In the genomic region with DNA sequence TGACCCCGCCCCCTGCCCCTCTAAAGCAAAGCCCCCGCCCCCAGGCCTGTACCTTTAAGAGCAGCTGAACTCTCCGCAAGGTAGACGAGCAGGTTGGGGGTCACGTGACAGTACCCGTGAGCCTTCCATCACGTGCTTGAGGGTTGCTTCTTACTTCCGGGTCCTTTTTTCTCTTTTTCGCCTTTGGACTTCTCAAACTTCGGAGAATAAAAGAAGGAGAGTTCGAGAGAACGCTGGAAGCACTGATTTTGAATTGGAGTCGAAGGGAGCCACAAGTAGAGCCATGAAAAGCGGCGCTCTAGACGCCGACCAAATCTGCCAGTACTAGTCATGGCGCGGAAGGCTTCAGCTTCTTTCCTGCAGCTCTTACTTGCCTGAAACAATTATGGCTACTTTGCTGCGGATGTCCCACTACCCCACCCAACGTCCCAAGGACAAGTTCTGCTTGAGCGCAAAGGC, we compare ENCODE assay signal across 8 mouse cellular contexts. TPM values are rescaled to one million over a fixed set of nuclear protein-coding genes. Genes with fewer than 3 reads are reported as not detected.
DNase-seq lines count a peak whose midpoint lies in the region; ATAC-seq lines count a peak whose summit lies in the region.

No protein-coding gene starts in this region.

- H3K27ac ChIP-seq in embryonic facial prominence, embryonic 12.5 days = peak overlapping the region; percentile 76
- peak overlapping the region; percentile 92 for H3K27ac ChIP-seq in limb, embryonic 10.5 days
- peak overlapping the region; percentile 70 for H3K27ac ChIP-seq in midbrain, embryonic 12.5 days (replicated peaks)

- H3K4me1 ChIP-seq in embryonic facial prominence, embryonic 12.5 days = 0 out of 2 replicates have a peak, but pooled peaks cover 10% of the 10 kb centered on the region
- peaks cover 24% of the 10 kb centered on the region for H3K4me1 ChIP-seq in limb, embryonic 10.5 days
- peaks cover 18% of the 10 kb centered on the region for H3K4me1 ChIP-seq in midbrain, embryonic 12.5 days

- peak; percentile 80 for ATAC-seq in embryonic facial prominence, embryonic 12.5 days (ENCODE audit: insufficient number of reproducible peaks, insufficient read depth, low FRiP score, low TSS enrichment)
- ATAC-seq in midbrain, embryonic 12.5 days (ENCODE audit: low FRiP score, low read depth) = peak; percentile 82

- peak overlapping the region; percentile 76 for H3K4me2 ChIP-seq in embryonic facial prominence, embryonic 12.5 days (replicated peaks)
- H3K4me2 ChIP-seq in midbrain, embryonic 12.5 days (replicated peaks) = peak overlapping the region; percentile 78

- H3K9me3 ChIP-seq in embryonic facial prominence, embryonic 12.5 days = no peaks in the 10 kb centered on the region
- no peaks in the 10 kb centered on the region for H3K9me3 ChIP-seq in limb, embryonic 10.5 days (replicated peaks)
- H3K9me3 ChIP-seq in midbrain, embryonic 12.5 days = no peaks in the 10 kb centered on the region

- H3K4me3 ChIP-seq in embryonic facial prominence, embryonic 12.5 days = peak overlapping the region; percentile 57
- H3K4me3 ChIP-seq in limb, embryonic 10.5 days = peak overlapping the region; percentile 67
- H3K4me3 ChIP-seq in midbrain, embryonic 12.5 days = peak overlapping the region; percentile 65

- peaks cover 12% of the 10 kb centered on the region; the same call in 1 of the 2 replicates for H3K27me3 ChIP-seq in embryonic facial prominence, embryonic 12.5 days
- H3K27me3 ChIP-seq in limb, embryonic 10.5 days (ENCODE audit: low read depth, poor library complexity, severe bottlenecking) = peaks cover 35% of the 10 kb centered on the region
- peaks cover 34% of the 10 kb centered on the region for H3K27me3 ChIP-seq in midbrain, embryonic 12.5 days

- H3K36me3 ChIP-seq in embryonic facial prominence, embryonic 12.5 days = peaks cover 8% of the 10 kb centered on the region
- H3K36me3 ChIP-seq in limb, embryonic 10.5 days = peaks cover 12% of the 10 kb centered on the region; the same call in 1 of the 2 replicates
- H3K36me3 ChIP-seq in midbrain, embryonic 12.5 days = peaks cover 3% of the 10 kb centered on the region; the same call in 1 of the 2 replicates

- WGBS in embryonic facial prominence, embryonic 12.5 days = under 1% methylated on average over 22 of the region's 22 CpGs
- WGBS in limb, embryonic 10.5 days = 2% methylated on average over 22 of the region's 22 CpGs
- 1% methylated on average over 22 of the region's 22 CpGs for WGBS in midbrain, embryonic 12.5 days

- DNase-seq in adrenal gland, postnatal 36 days = peak; percentile 88 to 92
- DNase-seq in heart, adult 18-20 months = peak; percentile 89 to 92
- DNase-seq in kidney, adult 18-20 months = peak; percentile 91
- peak; percentile 90 for DNase-seq in limb, embryonic 10.5 days (ENCODE audit: low spot score)
- DNase-seq in skeletal muscle tissue, adult 2 months (ENCODE audit: low read depth, low spot score) = peak; percentile 92
- DNase-seq in adipocyte (ENCODE audit: low spot score) = no peak

- H3K9ac ChIP-seq in embryonic facial prominence, embryonic 12.5 days = peak overlapping the region; percentile 57
- peak overlapping the region; percentile 57 for H3K9ac ChIP-seq in midbrain, embryonic 12.5 days (replicated peaks)

RNA-seq across cellular contexts. Expression of a gene that starts 1.5 kb away (rescaled TPM):
- total RNA-seq in adrenal gland, postnatal 36 days (2021) = 1 to 10 TPM; 1.5 TPM
- polyA plus RNA-seq in embryonic facial prominence, embryonic 12.5 days (2016; fragmentation: Nextera tagmentation; extraction: Ambion mirVana) = 0.59 and 0.96 TPM in 2 replicates
- total RNA-seq in heart, adult 18-20 months (2021) = under 1 TPM; 0.23 to 0.79 TPM
- polyA plus RNA-seq in limb, embryonic 10.5 days (2016; fragmentation: Nextera tagmentation; extraction: Ambion mirVana) = 0.29 and 0.51 TPM in 2 replicates
- polyA plus RNA-seq in midbrain, embryonic 12.5 days (2016; fragmentation: Nextera tagmentation; extraction: Ambion mirVana) = 0.27 and 0.63 TPM in 2 replicates

RNA-seq across cellular contexts. Expression of a gene that starts 2.3 kb away (rescaled TPM):
- 10 to 100 TPM; 34.8 to 40.0 TPM for total RNA-seq in adrenal gland, postnatal 36 days (2021)
- polyA plus RNA-seq in embryonic facial prominence, embryonic 12.5 days (2016; fragmentation: Nextera tagmentation; extraction: Ambion mirVana) = 33.3 and 34.4 TPM in 2 replicates
- 10 to 100 TPM in 1 of 2 experiments, 1 to 10 TPM in 1; 9.0 to 17.9 TPM for total RNA-seq in heart, adult 18-20 months (2021)
- polyA plus RNA-seq in limb, embryonic 10.5 days (2016; fragmentation: Nextera tagmentation; extraction: Ambion mirVana) = 27.0 and 27.8 TPM in 2 replicates
- 26.1 and 29.2 TPM in 2 replicates for polyA plus RNA-seq in midbrain, embryonic 12.5 days (2016; fragmentation: Nextera tagmentation; extraction: Ambion mirVana)

RNA-seq across cellular contexts. Expression of a gene that starts 11.5 kb away (rescaled TPM):
- not detected for total RNA-seq in adrenal gland, postnatal 36 days (2021)
- polyA plus RNA-seq in embryonic facial prominence, embryonic 12.5 days (2016; fragmentation: Nextera tagmentation; extraction: Ambion mirVana) = not detected in 2 replicates
- total RNA-seq in heart, adult 18-20 months (2021) = not detected
- polyA plus RNA-seq in limb, embryonic 10.5 days (2016; fragmentation: Nextera tagmentation; extraction: Ambion mirVana) = not detected in 2 replicates
- polyA plus RNA-seq in midbrain, embryonic 12.5 days (2016; fragmentation: Nextera tagmentation; extraction: Ambion mirVana) = not detected in 2 replicates

RNA-seq across cellular contexts. Expression of a gene that starts 17.1 kb away (rescaled TPM):
- 100 to 1,000 TPM; 243 to 301 TPM for total RNA-seq in adrenal gland, postnatal 36 days (2021)
- 186 and 200 TPM in 2 replicates for polyA plus RNA-seq in embryonic facial prominence, embryonic 12.5 days (2016; fragmentation: Nextera tagmentation; extraction: Ambion mirVana)
- total RNA-seq in heart, adult 18-20 months (2021) = 100 to 1,000 TPM; 142 to 148 TPM
- 230 and 241 TPM in 2 replicates for polyA plus RNA-seq in limb, embryonic 10.5 days (2016; fragmentation: Nextera tagmentation; extraction: Ambion mirVana)
- polyA plus RNA-seq in midbrain, embryonic 12.5 days (2016; fragmentation: Nextera tagmentation; extraction: Ambion mirVana) = 200 and 222 TPM in 2 replicates

RNA-seq across cellular contexts. Expression of a gene that starts 47.4 kb away (rescaled TPM):
- 10 to 100 TPM; 20.8 to 27.0 TPM for total RNA-seq in adrenal gland, postnatal 36 days (2021)
- 4.3 and 5.6 TPM in 2 replicates for polyA plus RNA-seq in embryonic facial prominence, embryonic 12.5 days (2016; fragmentation: Nextera tagmentation; extraction: Ambion mirVana)
- 1 to 10 TPM; 6.1 to 8.0 TPM for total RNA-seq in heart, adult 18-20 months (2021)
- polyA plus RNA-seq in limb, embryonic 10.5 days (2016; fragmentation: Nextera tagmentation; extraction: Ambion mirVana) = 0.45 and 0.78 TPM in 2 replicates
- 4.4 and 7.9 TPM in 2 replicates for polyA plus RNA-seq in midbrain, embryonic 12.5 days (2016; fragmentation: Nextera tagmentation; extraction: Ambion mirVana)
